Mouse (Mus musculus): ENCODE data around the gene Dab1. TPM values are rescaled to one million over a fixed set of nuclear protein-coding genes. Genes with fewer than 3 reads are reported as not detected.

Dab1 gene
- polyA plus RNA-seq, 1 experiment from 2014 or later = 11.2 TPM

GRCm38 (mm10) chr4:104656728-104657127, 1037.6 kb downstream of the Dab1 start:
- 59% methylated on average over 7 of the region's 7 CpGs for WGBS
- no peak overlapping the region for H3K9ac ChIP-seq
- H3K27ac ChIP-seq = no peak overlapping the region
- H3K9me3 ChIP-seq = no peaks in the 10 kb centered on the region
- H3K4me2 ChIP-seq = no peak overlapping the region
- H3K4me1 ChIP-seq = no peaks in the 10 kb centered on the region
- no peak overlapping the region for H3K4me3 ChIP-seq (replicated peaks)
- no peak for ATAC-seq (ENCODE audit: insufficient read depth, low FRiP score, low read depth)
- H3K36me3 ChIP-seq = no peaks in the 10 kb centered on the region
- no peaks in the 10 kb centered on the region for H3K27me3 ChIP-seq (replicated peaks)

GRCm38 (mm10) chr4:104662841-104663614, 1043.9 kb downstream of the Dab1 start:
- Histone ChIP-seq H3K9ac (no peak overlapping the region), H3K27ac (no peak overlapping the region), H3K4me3 (replicated peaks) (no peak overlapping the region), H3K4me1 (no peaks in the 10 kb centered on the region), H3K4me2 (no peak overlapping the region), H3K36me3 (no peaks in the 10 kb centered on the region), H3K9me3 (no peaks in the 10 kb centered on the region), H3K27me3 (replicated peaks) (no peaks in the 10 kb centered on the region)
- 73% methylated on average over 12 of the region's 12 CpGs for WGBS
- ATAC-seq (ENCODE audit: insufficient read depth, low FRiP score, low read depth) = no peak

GRCm38 (mm10) chr4:104665553-104665952, 1046.4 kb downstream of the Dab1 start:
- Histone ChIP-seq H3K27ac (no peak overlapping the region), H3K27me3 (replicated peaks) (no peaks in the 10 kb centered on the region), H3K4me3 (replicated peaks) (no peak overlapping the region), H3K9ac (no peak overlapping the region), H3K4me2 (no peak overlapping the region), H3K9me3 (no peaks in the 10 kb centered on the region), H3K4me1 (no peaks in the 10 kb centered on the region), H3K36me3 (no peaks in the 10 kb centered on the region)
- no peak for ATAC-seq (ENCODE audit: insufficient read depth, low FRiP score, low read depth)

- 85% methylated on average over 10 of the region's 10 CpGs for WGBS
- H3K27me3 ChIP-seq (replicated peaks) = no peaks in the 10 kb centered on the region
- no peak for ATAC-seq (ENCODE audit: insufficient read depth, low FRiP score, low read depth)
- no peak overlapping the region for H3K27ac ChIP-seq
- no peaks in the 10 kb centered on the region for H3K36me3 ChIP-seq
- H3K4me3 ChIP-seq (replicated peaks) = no peak overlapping the region
- no peak overlapping the region for H3K4me2 ChIP-seq
- H3K9ac ChIP-seq = no peak overlapping the region
- H3K9me3 ChIP-seq = no peaks in the 10 kb centered on the region
- no peaks in the 10 kb centered on the region for H3K4me1 ChIP-seq
These were observed 1047.8 kb downstream of the Dab1 start for GRCm38 (mm10) chr4:104666831-104667551.

GRCm38 (mm10) chr4:104668061-104668460, 1048.9 kb downstream of the Dab1 start:
- ATAC-seq (ENCODE audit: insufficient read depth, low FRiP score, low read depth) = no peak
- 79% methylated on average over 6 of the region's 6 CpGs for WGBS
- H3K4me3 ChIP-seq (replicated peaks) = no peak overlapping the region

GRCm38 (mm10) chr4:104669406-104669805, 1050.2 kb downstream of the Dab1 start:
- H3K27ac ChIP-seq = no peak overlapping the region
- H3K4me3 ChIP-seq (replicated peaks) = no peak overlapping the region
- H3K36me3 ChIP-seq = no peaks in the 10 kb centered on the region
- no peaks in the 10 kb centered on the region for H3K9me3 ChIP-seq
- 85% methylated on average over 3 of the region's 3 CpGs for WGBS
- H3K27me3 ChIP-seq (replicated peaks) = no peaks in the 10 kb centered on the region
- ATAC-seq (ENCODE audit: insufficient read depth, low FRiP score, low read depth) = no peak
- no peak overlapping the region for H3K9ac ChIP-seq
- H3K4me1 ChIP-seq = no peaks in the 10 kb centered on the region
- no peak overlapping the region for H3K4me2 ChIP-seq

More at GRCm38 (mm10) chr4:104668061-104668460, 1048.9 kb downstream of the Dab1 start:
- H3K9ac ChIP-seq = no peak overlapping the region
- H3K27ac ChIP-seq = no peak overlapping the region
- H3K9me3 ChIP-seq = no peaks in the 10 kb centered on the region
- H3K36me3 ChIP-seq = no peaks in the 10 kb centered on the region
- H3K4me1 ChIP-seq = no peaks in the 10 kb centered on the region
- H3K27me3 ChIP-seq (replicated peaks) = no peaks in the 10 kb centered on the region
- no peak overlapping the region for H3K4me2 ChIP-seq

GRCm38 (mm10) chr4:104670741-104671140, 1051.6 kb downstream of the Dab1 start:
- Histone ChIP-seq H3K36me3 (no peaks in the 10 kb centered on the region), H3K9me3 (no peaks in the 10 kb centered on the region), H3K4me1 (no peaks in the 10 kb centered on the region), H3K4me3 (replicated peaks) (no peak overlapping the region), H3K9ac (no peak overlapping the region), H3K27me3 (replicated peaks) (no peaks in the 10 kb centered on the region), H3K4me2 (no peak overlapping the region), H3K27ac (no peak overlapping the region)
- ATAC-seq (ENCODE audit: insufficient read depth, low FRiP score, low read depth) = no peak

- no peaks in the 10 kb centered on the region for H3K4me1 ChIP-seq
- H3K27ac ChIP-seq = no peak overlapping the region
- H3K4me3 ChIP-seq (replicated peaks) = no peak overlapping the region
- H3K9ac ChIP-seq = no peak overlapping the region
- no peaks in the 10 kb centered on the region for H3K9me3 ChIP-seq
- H3K4me2 ChIP-seq = no peak overlapping the region
- ATAC-seq (ENCODE audit: insufficient read depth, low FRiP score, low read depth) = no peak
- 80% methylated on average over 3 of the region's 3 CpGs for WGBS
- no peaks in the 10 kb centered on the region for H3K27me3 ChIP-seq (replicated peaks)
- no peaks in the 10 kb centered on the region for H3K36me3 ChIP-seq
These were observed 1054.2 kb downstream of the Dab1 start for GRCm38 (mm10) chr4:104673317-104673716.

- Histone ChIP-seq H3K4me1 (no peaks in the 10 kb centered on the region), H3K9ac (no peak overlapping the region), H3K9me3 (no peaks in the 10 kb centered on the region), H3K4me3 (replicated peaks) (no peak overlapping the region), H3K4me2 (no peak overlapping the region), H3K27ac (no peak overlapping the region), H3K27me3 (replicated peaks) (no peaks in the 10 kb centered on the region), H3K36me3 (no peaks in the 10 kb centered on the region)
- no peak for ATAC-seq (ENCODE audit: insufficient read depth, low FRiP score, low read depth)
- 82% methylated on average over 5 of the region's 5 CpGs for WGBS
These were observed 1055.5 kb downstream of the Dab1 start for GRCm38 (mm10) chr4:104674706-104675105.

GRCm38 (mm10) chr4:104678234-104678633, 1059.1 kb downstream of the Dab1 start:
- H3K4me3 ChIP-seq (replicated peaks) = no peak overlapping the region
- no peaks in the 10 kb centered on the region for H3K4me1 ChIP-seq
- H3K9me3 ChIP-seq = no peaks in the 10 kb centered on the region
- ATAC-seq (ENCODE audit: insufficient read depth, low FRiP score, low read depth) = no peak
- H3K4me2 ChIP-seq = no peak overlapping the region
- 71% methylated on average over 7 of the region's 7 CpGs for WGBS
- no peaks in the 10 kb centered on the region for H3K36me3 ChIP-seq
- H3K9ac ChIP-seq = no peak overlapping the region
- no peak overlapping the region for H3K27ac ChIP-seq
- H3K27me3 ChIP-seq (replicated peaks) = no peaks in the 10 kb centered on the region

- Histone ChIP-seq H3K4me2 (no peak overlapping the region), H3K9ac (no peak overlapping the region), H3K4me1 (no peaks in the 10 kb centered on the region), H3K36me3 (no peaks in the 10 kb centered on the region), H3K27ac (no peak overlapping the region), H3K4me3 (replicated peaks) (no peak overlapping the region), H3K27me3 (replicated peaks) (no peaks in the 10 kb centered on the region), H3K9me3 (no peaks in the 10 kb centered on the region)
- ATAC-seq (ENCODE audit: insufficient read depth, low FRiP score, low read depth) = no peak
- 75% methylated on average over 4 of the region's 4 CpGs for WGBS
These were observed 1061.3 kb downstream of the Dab1 start for GRCm38 (mm10) chr4:104680475-104680874.

- ATAC-seq (ENCODE audit: insufficient read depth, low FRiP score, low read depth) = no peak
- H3K4me2 ChIP-seq = no peak overlapping the region
- no peak overlapping the region for H3K9ac ChIP-seq
- no peaks in the 10 kb centered on the region for H3K9me3 ChIP-seq
- 70% methylated on average over 18 of the region's 18 CpGs for WGBS
- H3K36me3 ChIP-seq = no peaks in the 10 kb centered on the region
- no peaks in the 10 kb centered on the region for H3K27me3 ChIP-seq (replicated peaks)
- no peak overlapping the region for H3K27ac ChIP-seq
- H3K4me1 ChIP-seq = no peaks in the 10 kb centered on the region
- no peak overlapping the region for H3K4me3 ChIP-seq (replicated peaks)
These were observed 1067.1 kb downstream of the Dab1 start for GRCm38 (mm10) chr4:104686137-104686809.
